In the genomic region with DNA sequence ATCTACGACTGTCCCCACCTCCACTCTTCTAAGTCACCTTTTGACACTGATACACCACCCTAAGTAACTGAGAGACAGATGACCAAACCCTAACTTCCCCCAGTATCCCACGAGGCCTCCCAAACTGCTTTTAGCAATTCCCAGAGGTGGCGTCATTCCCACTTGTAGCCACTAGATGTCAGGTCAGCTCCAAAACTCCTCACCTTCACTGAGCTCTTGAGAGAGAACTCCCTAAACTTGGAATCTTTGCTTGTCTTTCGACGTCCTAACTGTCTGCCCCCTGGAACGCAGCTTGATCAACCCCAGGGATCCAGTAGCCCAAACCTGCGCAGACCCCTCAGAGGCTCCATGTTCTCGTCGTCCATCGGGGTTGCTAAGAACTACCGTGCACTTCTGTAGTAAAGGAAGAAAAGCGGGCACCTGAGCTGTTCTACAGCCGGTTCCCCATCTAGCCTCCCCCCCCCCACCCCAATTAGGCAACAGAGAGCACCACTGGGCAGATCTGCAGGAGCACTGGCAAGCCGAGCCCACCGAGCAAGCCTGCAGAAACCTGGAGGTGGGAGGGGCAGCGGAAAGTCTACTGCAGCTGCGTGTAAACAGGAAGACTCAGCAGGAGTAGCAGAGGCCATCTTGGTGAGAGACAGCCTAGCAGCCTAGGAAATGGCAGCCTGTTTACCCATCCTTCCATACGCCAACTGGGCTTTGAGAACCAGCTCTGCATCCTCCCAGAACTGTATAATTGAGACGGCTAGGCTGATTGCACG, we compare ENCODE assay signal across 9 mouse cellular contexts. TPM values are rescaled to one million over a fixed set of nuclear protein-coding genes. Genes with fewer than 3 reads are reported as not detected.
A peak's percentile ranks its signal among the peaks of the same experiment; 100 is the strongest.
DNase-seq lines count a peak whose midpoint lies in the region; ATAC-seq and TF ChIP-seq lines count a peak whose summit lies in the region.
"Had no signal": no experiment of that assay in that cellular context is flagged by ENCODE, and none has a peak within 500 bp of the region (broad histone marks: within the 10 kb centered on the region; RNA-seq: fewer than 3 reads in every experiment).

No protein-coding gene starts in this region.

- H3K36me3 ChIP-seq in C2C12 (ENCODE audit: control insufficient read depth, insufficient read depth), result no peaks in the 10 kb centered on the region
- H3K36me3 ChIP-seq in embryonic facial prominence, embryonic 11.5 days (replicated peaks; ENCODE audit: control insufficient read depth, insufficient read depth, low read depth, low read length), result no peaks in the 10 kb centered on the region
- H3K36me3 ChIP-seq in limb, embryonic 12.5 days, result no peaks in the 10 kb centered on the region
- H3K36me3 ChIP-seq in midbrain, postnatal 0 days (ENCODE audit: insufficient read depth, low read length), result no peaks in the 10 kb centered on the region
- H3K36me3 ChIP-seq: neural tube, embryonic 12.5 days had no signal

- no peaks in the 10 kb centered on the region for H3K79me3 ChIP-seq in C2C12 (ENCODE audit: low read depth)

- TF ChIP-seq CTCF in C2C12 (IDR thresholded peaks at IDR 0.05; ENCODE audit: control insufficient read depth, insufficient read depth, insufficient read length), result peak; percentile 45
- peak; percentile 57 for TF ChIP-seq CTCF in bone marrow, adult 2 months (IDR thresholded peaks at IDR 0.05; ENCODE audit: control insufficient read depth, insufficient read depth, low read length)
- TF ChIP-seq CTCF in midbrain, postnatal 0 days (IDR thresholded peaks at IDR 0.05), result peak; percentile 92

- H3K4me1 ChIP-seq in bone marrow, adult 2 months (ENCODE audit: control insufficient read depth, insufficient read depth, low read length), result no peaks in the 10 kb centered on the region
- H3K4me1 ChIP-seq in embryonic facial prominence, embryonic 11.5 days (ENCODE audit: control insufficient read depth, insufficient read depth, low read length), result no peaks in the 10 kb centered on the region
- H3K4me1 ChIP-seq in limb, embryonic 12.5 days (replicated peaks), result peaks cover 7% of the 10 kb centered on the region
- H3K4me1 ChIP-seq in midbrain, postnatal 0 days (ENCODE audit: insufficient read depth, low read length), result 0 out of 2 replicates have a peak, but pooled peaks cover 4% of the 10 kb centered on the region

- H3ac ChIP-seq in C2C12 (ENCODE audit: control insufficient read depth, insufficient read length, low read depth), result no peak overlapping the region

- no peak for ATAC-seq in embryonic facial prominence, embryonic 11.5 days (replicated peaks; ENCODE audit: insufficient number of reproducible peaks, low FRiP score, low TSS enrichment, low read depth)
- ATAC-seq in limb, embryonic 12.5 days (ENCODE audit: insufficient number of reproducible peaks, insufficient read depth, low FRiP score, low TSS enrichment, low read depth), result no peak; the same call in 1 of the 2 replicates
- ATAC-seq in midbrain, postnatal 0 days (ENCODE audit: low FRiP score), result no peak

- peaks cover 6% of the 10 kb centered on the region for H3K27me3 ChIP-seq in C2C12 (ENCODE audit: control insufficient read depth, insufficient read depth, insufficient read length)
- H3K27me3 ChIP-seq in embryonic facial prominence, embryonic 11.5 days (ENCODE audit: control insufficient read depth, insufficient read depth, low read length), result no peaks in the 10 kb centered on the region
- H3K27me3 ChIP-seq in limb, embryonic 12.5 days, result no peaks in the 10 kb centered on the region
- no peaks in the 10 kb centered on the region for H3K27me3 ChIP-seq in midbrain, postnatal 0 days (ENCODE audit: insufficient read depth, low read length)

- WGBS in bone marrow, adult 2 months, result 52% methylated on average over 20 of the region's 20 CpGs
- 35% methylated on average over 20 of the region's 20 CpGs for WGBS in embryonic facial prominence, embryonic 11.5 days
- WGBS in limb, embryonic 12.5 days, result 35% methylated on average over 20 of the region's 20 CpGs
- WGBS in midbrain, postnatal 0 days, result 33% methylated on average over 20 of the region's 20 CpGs

- H3K4me3 ChIP-seq in C2C12 (ENCODE audit: insufficient read depth, poor library complexity, severe bottlenecking), result no peak overlapping the region
- no peak overlapping the region for H3K4me3 ChIP-seq in bone marrow, adult 2 months (replicated peaks; ENCODE audit: control insufficient read depth, low read depth, low read length)
- no peak overlapping the region for H3K4me3 ChIP-seq in embryonic facial prominence, embryonic 11.5 days (ENCODE audit: low read depth, low read length)
- no peak overlapping the region for H3K4me3 ChIP-seq in limb, embryonic 12.5 days (replicated peaks)
- H3K4me3 ChIP-seq in midbrain, postnatal 0 days (ENCODE audit: low read depth, low read length), result no peak overlapping the region
- H3K4me3 ChIP-seq: neural tube, embryonic 12.5 days had no signal

- H3K79me2 ChIP-seq in C2C12 (ENCODE audit: control insufficient read depth, insufficient read depth), result no peaks in the 10 kb centered on the region

- H3K9me3 ChIP-seq in embryonic facial prominence, embryonic 11.5 days (replicated peaks; ENCODE audit: control insufficient read depth, low read length), result no peaks in the 10 kb centered on the region
- no peaks in the 10 kb centered on the region for H3K9me3 ChIP-seq in limb, embryonic 12.5 days
- no peaks in the 10 kb centered on the region for H3K9me3 ChIP-seq in midbrain, postnatal 0 days (ENCODE audit: low read length)
- H3K9me3 ChIP-seq: neural tube, embryonic 12.5 days had no signal

- H3K4me2 ChIP-seq in embryonic facial prominence, embryonic 11.5 days (ENCODE audit: low read depth, low read length), result no peak overlapping the region
- peak overlapping the region; percentile 11; the same call in 1 of the 2 replicates for H3K4me2 ChIP-seq in limb, embryonic 12.5 days
- no peak overlapping the region for H3K4me2 ChIP-seq in midbrain, postnatal 0 days (ENCODE audit: low read depth, low read length, poor library complexity, severe bottlenecking)
- H3K4me2 ChIP-seq: neural tube, embryonic 12.5 days had no signal

- no peak for TF ChIP-seq POLR2A in bone marrow, adult 2 months (IDR thresholded peaks at IDR 0.05; ENCODE audit: borderline replicate concordance, control insufficient read depth, low read depth, low read length)

- H3K27ac ChIP-seq in bone marrow, adult 2 months (ENCODE audit: control insufficient read depth, insufficient read depth, low read depth, low read length, poor library complexity), result no peak overlapping the region
- no peak overlapping the region for H3K27ac ChIP-seq in embryonic facial prominence, embryonic 11.5 days (replicated peaks; ENCODE audit: low read depth, low read length)
- no peak overlapping the region for H3K27ac ChIP-seq in limb, embryonic 12.5 days
- H3K27ac ChIP-seq in midbrain, postnatal 0 days (ENCODE audit: low read depth, low read length), result no peak overlapping the region
- H3K27ac ChIP-seq: neural tube, embryonic 12.5 days had no signal

- peak; percentile 85 for DNase-seq in 3T3-L1 (ENCODE audit: low read depth, low spot score)
- DNase-seq in embryonic facial prominence, embryonic 11.5 days (ENCODE audit: low spot score), result peak; percentile 83
- DNase-seq in heart, postnatal 4 days, result peak; percentile 73
- peak; percentile 80 for DNase-seq in midbrain, postnatal 0 days (ENCODE audit: low spot score)
- peak; percentile 38 for DNase-seq in yolk sac, embryonic 10.5 days (ENCODE audit: low spot score)

- no peak overlapping the region for H3K9ac ChIP-seq in embryonic facial prominence, embryonic 11.5 days (replicated peaks; ENCODE audit: low read length)
- H3K9ac ChIP-seq in limb, embryonic 12.5 days (replicated peaks), result no peak overlapping the region; the same call in 1 of the 2 replicates
- no peak overlapping the region for H3K9ac ChIP-seq in midbrain, postnatal 0 days (replicated peaks; ENCODE audit: low read length, poor library complexity, severe bottlenecking)
- H3K9ac ChIP-seq: neural tube, embryonic 12.5 days had no signal

TF ChIP-seq in C2C12, 6 proteins besides CTCF, POLR2A, EP300 and RAD21:
- TF ChIP-seq MYOD1 (IDR thresholded peaks at IDR 0.05; ENCODE audit: control insufficient read depth, insufficient read length, low read depth) (no peak), USF1 (IDR thresholded peaks at IDR 0.05; ENCODE audit: low read depth) (no peak), MAX (IDR thresholded peaks at IDR 0.05) (no peak), MYOG (IDR thresholded peaks at IDR 0.05; ENCODE audit: control insufficient read depth, extremely low read depth, insufficient read length) (no peak), CEBPB (IDR thresholded peaks at IDR 0.05; ENCODE audit: low read depth) (no peak), FOSL1 (IDR thresholded peaks at IDR 0.05; ENCODE audit: insufficient read depth, low read length, poor library complexity, severe bottlenecking) (no peak)

RNA-seq across cellular contexts. Expression of a gene that starts 33.9 kb away (rescaled TPM):
- polyA plus RNA-seq in C2C12 (2012; fragmentation: generic; extraction: Trizol), result not detected
- not detected in 2 replicates for polyA plus RNA-seq in bone marrow, adult 2 months (2011; ENCODE audit: insufficient read depth, insufficient read length, low replicate concordance, missing spikeins)
- not detected in 2 replicates for polyA plus RNA-seq in embryonic facial prominence, embryonic 11.5 days (2014; fragmentation: Nextera tagmentation; extraction: Ambion mirVana)
- total RNA-seq in heart, postnatal 4 days (2021), result not detected
- polyA plus RNA-seq in limb, embryonic 12.5 days (2016; fragmentation: Nextera tagmentation; extraction: Ambion mirVana), result not detected in 2 replicates
- total RNA-seq in midbrain, postnatal 0 days (2014; rRNA removed), result not detected in 2 replicates
- not detected in 2 replicates for polyA plus RNA-seq in midbrain, postnatal 0 days (2015; fragmentation: Nextera tagmentation; extraction: Ambion mirVana)
- polyA plus RNA-seq: neural tube, embryonic 12.5 days had no signal

RNA-seq across cellular contexts. Expression of a gene that starts 41.8 kb away (rescaled TPM):
- 0.92 TPM for polyA plus RNA-seq in C2C12 (2012; fragmentation: generic; extraction: Trizol)
- 0.75 and 3.8 TPM in 2 replicates for polyA plus RNA-seq in bone marrow, adult 2 months (2011; ENCODE audit: insufficient read depth, insufficient read length, low replicate concordance, missing spikeins)
- polyA plus RNA-seq in embryonic facial prominence, embryonic 11.5 days (2014; fragmentation: Nextera tagmentation; extraction: Ambion mirVana), result 10.9 and 12.6 TPM in 2 replicates
- 1 to 10 TPM; 5.2 to 5.3 TPM for total RNA-seq in heart, postnatal 4 days (2021)
- 15.1 and 15.8 TPM in 2 replicates for polyA plus RNA-seq in limb, embryonic 12.5 days (2016; fragmentation: Nextera tagmentation; extraction: Ambion mirVana)
- total RNA-seq in midbrain, postnatal 0 days (2014; rRNA removed), result 6.3 and 12.4 TPM in 2 replicates
- 8.6 and 9.3 TPM in 2 replicates for polyA plus RNA-seq in midbrain, postnatal 0 days (2015; fragmentation: Nextera tagmentation; extraction: Ambion mirVana)
